Mouse (Mus musculus) forebrain, embryonic 11.5 days (tissue): ENCODE data around the gene Clec4a3. TPM values are rescaled to one million over a fixed set of nuclear protein-coding genes. Genes with fewer than 3 reads are reported as not detected.
"Not testable (repeated sequence)": the region's sequence is repeated elsewhere in the genome, so short reads cannot be mapped to it uniquely, and the experiment has no call there.

Experiments
- ATAC-seq: fragments of 200-750 bp; cut with Nextera tagmentation; replicated peaks from 2 replicates; pipeline ENCODE4 v1.8.0; 2017; ENCODE audit warnings: moderate TSS enrichment; ENCODE audit not compliant: low FRiP score
- DNase-seq: peaks from one replicate; pipeline ENCODE4 v3.0.0-alpha.2; 2017; ENCODE audit warnings: low spot score
- H3K27ac ChIP-seq: fragments of 300-500 bp; sonication (generic); 2 replicates; pipeline ENCODE4 v1.5.1; 2014; ENCODE audit warnings: low read depth, low read length
- H3K27me3 ChIP-seq: fragments of 300-500 bp; sonication (generic); 2 replicates; pipeline ENCODE4 v1.6.1; 2014; ENCODE audit warnings: mild to moderate bottlenecking, low read length, mixed read lengths; ENCODE audit not compliant: control insufficient read depth, insufficient read depth
- H3K36me3 ChIP-seq: fragments of 300-500 bp; sonication (generic); 2 replicates; pipeline ENCODE4 v1.6.1; 2014; ENCODE audit warnings: mild to moderate bottlenecking, low read length, moderate library complexity, mixed read lengths; ENCODE audit not compliant: control insufficient read depth, insufficient read depth
- H3K4me1 ChIP-seq: fragments of 300-500 bp; sonication (generic); replicated peaks from 2 replicates; pipeline ENCODE4 v1.6.1; 2014; ENCODE audit warnings: low read length, mixed read lengths; ENCODE audit not compliant: control insufficient read depth, insufficient read depth
- H3K4me2 ChIP-seq: fragments of 300-500 bp; sonication (generic); 2 replicates; pipeline ENCODE4 v1.6.1; 2014; ENCODE audit warnings: low read depth, mild to moderate bottlenecking, low read length, moderate library complexity, mixed read lengths; ENCODE audit not compliant: severe bottlenecking
- H3K4me3 ChIP-seq: fragments of 300-500 bp; sonication (generic); 2 replicates; pipeline ENCODE4 v1.5.1; 2014; ENCODE audit warnings: low read depth, low read length
- H3K9ac ChIP-seq: fragments of 300-500 bp; sonication (generic); 2 replicates; pipeline ENCODE4 v1.6.1; 2014; ENCODE audit warnings: low read length
- H3K9me3 ChIP-seq: fragments of 300-500 bp; sonication (generic); 2 replicates; pipeline ENCODE4 v1.6.1; 2016; ENCODE audit warnings: low read length, mixed read lengths; ENCODE audit not compliant: control insufficient read depth
- WGBS: fragments of 180-500 bp; shearing (Covaris S2); extraction: QIAGEN DNeasy Blood & Tissue Kit; methylation state at CpG from one replicate; pipeline ENCODE4 v1.1.7; 2014; 5-methylcytosine and 5-hydroxymethylcytosine counted together
- polyA plus RNA-seq: library from polyadenylated mRNA; unstranded; fragments of >200 nt; fragmentation: Nextera tagmentation; extraction: Ambion mirVana; gene quantifications from 2 replicates; pipeline ENCODE4 v1.2.1, GENCODE M21; 2014

The Clec4a3 gene
- polyA plus RNA-seq, 1 experiment from 2014 or later: 0.37 TPM

GRCm38 (mm10) chr6:123004696-123005095 lies 52.4 kb downstream of the Clec4a3 start:
- not testable (repeated sequence) for H3K27me3 ChIP-seq, H3K4me1 ChIP-seq, H3K9me3 ChIP-seq, DNase-seq, H3K36me3 ChIP-seq, ATAC-seq, H3K4me3 ChIP-seq, H3K27ac ChIP-seq, H3K9ac ChIP-seq, H3K4me2 ChIP-seq
- WGBS: 74% methylated on average over 2 of the region's 2 CpGs

GRCm38 (mm10) chr6:123005591-123005990 lies 53.3 kb downstream of the Clec4a3 start:
- ATAC-seq (no peak), DNase-seq (no peak)
- 65% methylated on average over 1 of the region's 1 CpGs for WGBS
- Histone ChIP-seq H3K9me3 (no peaks in the 10 kb centered on the region), H3K4me2 (no peak overlapping the region), H3K36me3 (no peaks in the 10 kb centered on the region), H3K27me3 (no peaks in the 10 kb centered on the region), H3K4me3 (no peak overlapping the region), H3K4me1 (no peaks in the 10 kb centered on the region), H3K9ac (no peak overlapping the region), H3K27ac (no peak overlapping the region)

Other genes with a start within 250 kb of the Clec4a3 start
- gene Nanog, start 245.0 kb upstream of the Clec4a3 start, polyA plus RNA-seq: 0.31 TPM in 1 of 2 replicates, not detected in the other
- 30.3 and 37.6 TPM in 2 replicates for gene Slc2a3, start 150.9 kb upstream of the Clec4a3 start, polyA plus RNA-seq
- gene Foxj2, start 132.6 kb upstream of the Clec4a3 start, polyA plus RNA-seq: 5.0 and 5.4 TPM in 2 replicates
- gene C3ar1, start 96.4 kb upstream of the Clec4a3 start, polyA plus RNA-seq: 1.5 and 1.6 TPM in 2 replicates
- 63.1 TPM in 2 replicates for gene Necap1, start 78.0 kb upstream of the Clec4a3 start, polyA plus RNA-seq
- gene Clec4a1, start 30.7 kb upstream of the Clec4a3 start, polyA plus RNA-seq: 0.75 and 1.0 TPM in 2 replicates
- gene Clec4a4, start 37.9 kb downstream of the Clec4a3 start, polyA plus RNA-seq: not detected in 2 replicates
- gene Clec4b1, start 97.4 kb downstream of the Clec4a3 start, polyA plus RNA-seq: not detected in 2 replicates
- gene Clec4a2, start 153.9 kb downstream of the Clec4a3 start, polyA plus RNA-seq: 0.49 and 1.3 TPM in 2 replicates
- not detected in 2 replicates for gene Clec4b2, start 220.4 kb downstream of the Clec4a3 start, polyA plus RNA-seq